Mouse (Mus musculus) v-Abl transformed pro-B cells (cell line): Measurements from ENCODE around the gene Tmem106a.

Experiments used
- in situ Hi-C, 2 experiments: fragments of 400-800 bp; cut with MboI; formaldehyde crosslinking; loops; one replicate each; pipeline ENCODE4 v1.15.1; 2025; ENCODE audit not compliant: unreplicated experiment in 2 of 2

Tmem106a gene

DNA sequence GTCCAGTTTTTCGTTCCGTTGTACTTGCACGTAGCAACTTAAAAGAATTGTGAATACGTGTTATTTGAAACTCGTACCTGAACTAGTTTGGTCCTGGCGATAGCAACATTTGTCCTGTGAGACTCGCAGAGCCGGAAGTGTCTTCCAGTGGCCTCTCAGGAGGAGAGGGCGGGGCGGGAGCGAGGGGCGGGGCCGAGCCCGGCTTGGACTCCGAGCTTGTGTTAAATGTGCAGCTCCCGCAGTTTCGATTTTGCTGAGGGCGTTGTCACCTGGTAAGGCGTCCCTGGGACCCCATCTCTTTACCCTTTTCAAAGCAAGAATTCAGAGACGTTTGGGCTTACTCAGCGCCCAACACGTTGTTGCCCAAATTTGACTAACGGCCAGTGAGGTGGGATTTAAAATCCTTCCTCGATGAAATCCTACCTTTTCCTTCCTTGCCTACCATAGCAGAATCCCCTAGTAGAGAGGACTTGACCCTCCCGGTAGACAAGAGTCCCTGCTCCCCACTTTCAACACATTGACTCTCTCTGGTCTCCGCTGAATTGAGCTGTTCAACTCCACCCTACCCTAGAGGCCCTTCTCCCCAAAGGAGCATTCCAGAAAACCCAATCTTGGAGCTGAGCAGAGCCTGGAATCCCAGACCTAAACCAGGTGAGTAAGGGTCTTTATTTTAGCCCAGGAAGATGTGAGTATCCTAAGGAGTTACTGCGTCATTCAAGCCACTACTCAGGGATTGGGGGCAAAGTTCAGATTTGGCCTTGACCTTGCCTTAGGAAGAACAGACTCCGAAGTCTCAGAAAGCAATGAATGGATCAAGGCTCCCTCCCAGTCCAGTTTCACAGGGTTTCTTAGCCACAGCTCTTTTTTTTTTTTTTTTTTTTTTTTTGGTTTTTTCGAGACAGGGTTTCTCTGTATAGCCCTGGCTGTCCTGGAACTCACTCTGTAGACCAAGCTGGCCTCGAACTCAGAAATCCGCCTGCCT, at the start of gene Tmem106a:
TSS of gene Tmem106a (plus strand) at position 189 of the 982 bp plus-strand sequence.
- in situ Hi-C loops: loop anchor here in 1 of 2 experiments (10.0 kb wide), 1 partner anchor 142 kb away; no protein-coding TSS in a partner anchor

DNA sequence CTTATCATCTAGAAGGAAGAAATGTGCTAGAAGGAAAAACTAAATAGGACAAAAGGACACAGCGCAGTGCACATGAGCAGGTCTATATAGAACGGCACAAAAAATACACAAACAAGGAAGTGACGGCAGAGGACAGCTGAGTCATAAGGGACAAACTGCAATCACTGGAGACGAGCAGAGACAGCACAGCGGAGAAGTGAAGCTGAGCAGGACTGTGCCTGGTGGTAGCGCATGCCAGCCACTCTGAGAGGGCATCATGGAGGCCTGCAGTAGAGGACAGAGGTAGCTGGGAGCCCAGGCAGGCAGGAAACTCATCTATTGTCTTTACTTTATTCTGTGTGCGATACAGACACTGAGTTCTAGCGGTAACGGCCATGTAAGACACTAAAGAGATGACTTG, 38.5 kb upstream of the Tmem106a start:
- in situ Hi-C loops: no loop called here

DNA sequence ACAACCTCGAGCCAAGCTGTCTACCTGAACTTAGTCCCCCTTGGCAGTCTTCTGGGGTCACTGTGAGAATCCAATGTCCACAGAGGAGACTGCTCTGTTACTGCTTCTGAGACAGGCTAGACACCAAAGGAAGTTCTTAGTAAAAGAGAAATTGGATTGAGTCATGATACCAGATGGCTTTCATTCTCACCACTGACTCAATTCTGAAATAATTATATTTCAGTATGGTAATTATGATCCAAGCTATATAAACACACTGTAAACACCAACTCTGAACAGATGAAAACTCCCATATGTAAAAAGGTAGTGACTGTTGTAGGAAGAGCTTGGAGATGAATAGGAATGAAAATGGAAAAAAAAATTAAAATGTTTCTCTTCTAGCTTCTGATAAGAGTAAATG, 37.9 kb upstream of the Tmem106a start:
- in situ Hi-C loops: no loop called here

DNA sequence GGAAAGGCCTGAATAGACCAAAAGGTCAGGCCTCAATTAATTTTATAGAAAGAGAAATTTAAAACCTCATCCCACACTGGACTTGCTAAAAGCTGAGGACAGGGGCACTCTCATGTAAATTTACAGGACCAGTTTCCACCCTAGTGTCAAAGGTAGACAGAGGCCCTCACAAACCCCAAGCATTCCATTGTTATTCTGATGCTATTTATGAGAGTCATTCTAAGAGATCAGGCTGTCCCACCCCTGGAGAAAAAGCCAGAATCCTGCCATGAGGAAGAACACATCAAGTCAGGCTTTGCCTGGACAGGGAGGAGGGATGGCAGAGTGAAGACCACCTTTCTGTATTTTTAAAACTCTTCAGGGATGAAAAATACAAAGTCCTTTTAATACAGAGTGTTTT, 33.5 kb upstream of the Tmem106a start:
- in situ Hi-C loops: loop anchor here in 1 of 2 experiments (5.0 kb wide), 1 partner anchor 86 kb away; the partner anchor contains the start of gene Rnd2

DNA sequence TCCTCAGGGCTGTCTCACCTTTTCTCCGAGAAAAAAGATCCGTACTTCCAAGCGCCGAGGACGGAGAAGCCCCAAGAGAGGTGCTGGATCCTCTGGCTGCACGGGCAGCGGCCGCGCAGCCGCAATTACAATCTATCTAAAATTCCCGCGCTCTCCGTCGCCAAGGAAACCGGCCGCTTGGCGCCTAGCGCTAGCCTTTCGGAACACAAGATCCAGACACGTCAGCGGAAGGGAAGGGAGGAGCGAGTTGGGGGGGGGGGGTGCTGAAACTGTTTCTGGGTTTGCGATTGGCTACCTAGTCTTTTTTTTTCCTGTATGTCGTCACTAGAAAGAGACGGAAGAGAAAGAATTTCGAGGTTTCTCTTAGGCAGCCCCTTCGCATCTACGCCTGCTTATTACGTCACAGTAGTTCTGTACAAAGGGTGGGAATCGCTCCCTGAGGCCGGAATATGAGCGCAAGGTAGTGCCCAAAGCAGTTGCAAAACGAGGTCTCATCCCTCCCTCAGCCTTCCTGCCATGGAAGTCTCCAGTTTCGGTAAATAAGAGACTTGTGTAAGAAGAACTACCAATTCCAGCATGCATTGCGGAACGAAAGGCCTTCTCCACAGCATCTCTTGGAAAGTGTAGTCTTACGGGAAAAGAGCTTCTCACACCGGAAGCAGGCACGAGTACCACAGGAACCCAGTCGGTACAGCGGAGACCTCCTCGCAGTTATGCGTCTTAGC, 30.1 kb upstream of the Tmem106a start, which contains the start of the genes Brca1 and Nbr1:
TSS of gene Brca1 (minus strand) at position 205 of the 725 bp plus-strand sequence.
TSS of gene Nbr1 (plus strand) at position 399 of the 725 bp plus-strand sequence.
- in situ Hi-C loops: no loop called here

DNA sequence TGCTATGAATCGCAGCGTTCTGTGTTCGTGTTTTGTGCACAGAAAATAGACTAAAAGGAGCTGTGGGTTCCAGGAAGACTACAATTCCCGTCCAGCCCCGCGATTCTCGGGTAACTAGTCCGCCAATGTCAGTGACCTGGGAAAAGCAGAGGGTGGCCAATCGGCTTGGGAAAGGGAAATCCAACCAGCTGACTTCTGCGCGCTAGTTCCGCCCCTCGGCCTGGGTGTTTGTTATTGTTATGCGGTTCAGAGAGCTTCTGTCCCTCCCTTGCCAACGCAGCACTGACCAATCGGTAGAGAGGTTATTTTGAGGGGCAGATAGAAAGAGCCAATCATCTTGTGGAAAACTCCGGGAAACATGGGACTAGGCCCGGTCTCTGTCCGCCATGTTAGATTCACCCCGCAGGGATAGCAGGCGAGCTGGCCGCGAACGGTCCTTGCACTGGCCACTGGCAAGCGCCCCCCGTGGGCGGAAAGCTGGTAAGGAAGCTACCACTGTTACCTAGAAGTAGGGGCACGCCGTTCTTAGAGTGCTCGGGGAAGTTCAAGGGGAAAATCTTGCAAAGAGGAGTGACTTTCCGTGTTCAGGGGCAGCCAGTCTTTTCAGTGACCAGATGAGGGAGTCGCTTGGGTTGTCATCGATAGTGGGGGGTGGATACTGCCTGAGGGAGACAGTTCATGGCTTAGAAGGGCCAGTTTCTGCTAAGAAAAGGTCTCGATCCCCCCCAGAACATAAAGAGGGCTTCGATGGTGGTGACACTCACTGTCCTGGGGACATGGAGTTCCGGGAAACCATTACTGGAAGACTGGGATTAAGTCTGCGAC, 29.4 kb upstream of the Tmem106a start:
- in situ Hi-C loops: no loop called here

DNA sequence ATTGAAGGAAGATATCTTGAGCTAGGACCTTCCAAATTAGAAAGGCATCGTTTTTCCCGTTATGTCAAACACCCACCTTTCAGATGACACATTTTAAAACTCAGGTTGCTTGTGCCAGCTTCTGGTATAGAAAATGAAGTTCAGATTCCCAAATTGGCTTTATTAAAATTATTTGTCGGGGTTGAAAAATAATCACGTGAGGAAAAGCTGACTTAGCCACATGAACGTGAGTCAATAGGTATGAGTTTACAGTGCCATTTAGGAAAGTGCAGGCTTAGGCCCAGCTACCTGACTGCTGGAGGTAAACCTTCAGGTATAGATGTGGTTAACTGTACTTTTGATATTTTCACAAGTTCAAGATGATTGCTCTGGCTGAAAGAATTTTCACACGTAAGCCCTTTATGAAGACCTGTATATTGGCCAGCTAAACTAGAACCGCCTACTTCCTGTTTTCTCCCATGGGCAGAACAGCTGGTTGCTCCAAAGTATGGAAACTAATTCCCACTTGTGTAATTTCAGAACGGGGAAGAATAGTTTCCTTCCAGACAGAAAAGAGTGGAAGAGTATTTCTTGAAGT, 28.6 kb upstream of the Tmem106a start:
- in situ Hi-C loops: no loop called here

DNA sequence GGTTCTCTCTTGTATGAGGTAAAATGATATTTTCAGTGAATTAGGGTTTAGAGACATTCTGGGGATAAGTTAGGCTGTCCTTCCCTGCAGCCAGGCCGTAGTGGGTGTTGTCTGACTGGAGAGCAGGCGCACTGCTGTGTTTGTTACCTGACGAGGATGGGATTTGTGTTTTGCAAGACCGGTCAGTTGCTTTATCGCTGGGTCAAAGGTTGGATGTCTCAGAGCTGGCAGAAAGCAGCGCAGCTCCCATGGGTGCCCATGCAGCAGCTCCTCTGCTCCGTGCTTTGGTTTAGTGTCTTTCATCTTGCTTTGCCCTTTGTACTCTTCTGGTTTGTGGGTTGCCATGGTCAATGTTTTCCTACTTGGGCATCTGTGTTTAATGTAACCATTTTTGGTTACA, 25.5 kb upstream of the Tmem106a start:
- in situ Hi-C loops: no loop called here

DNA sequence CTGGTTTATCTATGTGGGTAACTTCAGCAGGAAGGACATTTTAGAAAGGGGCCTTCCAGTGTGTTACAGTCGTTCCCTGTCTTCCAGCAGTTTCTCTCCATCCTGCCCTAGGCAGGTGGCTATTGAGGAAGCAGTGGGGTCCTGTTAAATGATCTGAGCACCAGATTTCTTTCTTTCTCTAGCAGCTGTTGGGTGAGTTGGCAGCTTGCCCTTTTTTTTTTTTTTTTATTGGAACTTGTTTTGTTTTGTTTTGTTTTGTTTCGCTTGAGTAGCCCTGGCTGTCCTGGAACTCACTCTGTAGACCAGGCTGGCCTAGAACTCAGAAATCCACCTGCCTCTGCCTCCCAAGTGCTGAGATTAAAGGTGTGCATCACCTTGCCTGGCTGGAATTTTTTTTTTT, 25.1 kb upstream of the Tmem106a start:
- in situ Hi-C loops: no loop called here

DNA sequence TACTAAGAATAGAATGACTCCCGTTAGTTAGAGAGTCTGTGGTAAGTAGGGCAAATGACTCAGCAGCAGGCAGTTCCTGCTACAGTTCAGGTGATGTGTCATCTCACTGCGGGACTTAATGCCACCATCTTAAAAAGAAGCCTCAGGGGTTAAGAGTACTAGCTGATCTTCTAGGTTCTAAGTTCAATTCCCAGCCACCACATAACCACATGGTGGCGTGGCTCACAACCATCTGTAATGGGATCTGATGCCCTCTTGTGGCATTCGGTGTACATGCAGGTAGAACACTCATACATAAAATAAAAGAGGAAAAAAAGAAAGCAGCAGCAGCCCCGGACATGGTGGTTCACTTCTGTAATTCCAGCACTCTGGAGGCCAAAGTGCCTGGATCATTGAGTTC, 19.7 kb upstream of the Tmem106a start:
- in situ Hi-C loops: loop anchor here (5.0 kb wide), 2 partner anchors 100 to 170 kb away; partner anchors contain the start of genes Dhx8 (in 1 of the 2) and Rnd2 (in 1 of the 2)

DNA sequence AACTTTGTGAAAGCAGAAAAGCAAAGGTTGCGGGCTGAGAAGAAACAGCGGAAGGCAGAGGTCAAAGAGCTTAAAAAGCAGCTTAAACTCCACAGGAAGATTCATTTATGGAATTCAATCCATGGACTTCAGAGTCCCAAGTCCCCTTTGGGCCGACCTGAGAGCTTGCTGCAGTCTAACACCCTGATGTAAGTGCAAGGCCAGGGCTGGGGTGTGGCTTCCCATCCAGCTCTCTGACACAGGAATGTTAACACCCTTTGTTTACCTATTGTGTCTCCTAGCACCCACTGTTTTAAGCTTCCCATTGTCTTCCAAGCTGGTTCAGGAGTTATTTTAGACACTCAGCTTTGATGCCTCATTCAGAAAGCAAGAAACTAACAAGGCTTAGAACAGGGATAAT, 13.6 kb upstream of the Tmem106a start:
- in situ Hi-C loops: no loop called here

DNA sequence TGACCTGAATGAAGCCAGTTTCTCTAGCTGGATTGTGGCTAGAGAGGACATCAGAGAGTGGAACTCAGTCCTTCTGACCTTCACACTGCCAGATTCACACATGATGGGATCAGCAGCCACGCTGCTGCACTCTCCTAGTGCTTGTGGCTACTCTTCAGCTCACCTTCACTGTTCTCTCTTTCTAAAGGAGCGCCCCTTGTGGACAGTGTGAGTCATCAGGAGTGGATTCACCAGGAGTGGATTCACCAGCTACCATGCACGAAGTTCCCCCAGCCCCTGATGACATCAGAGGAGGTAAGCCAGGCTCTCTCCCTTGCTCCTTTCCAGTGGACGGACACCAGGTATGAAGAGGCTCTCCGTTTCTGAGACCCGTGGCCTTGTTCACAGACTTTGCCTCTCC, 5.9 kb upstream of the Tmem106a start:
- in situ Hi-C loops: no loop called here

DNA sequence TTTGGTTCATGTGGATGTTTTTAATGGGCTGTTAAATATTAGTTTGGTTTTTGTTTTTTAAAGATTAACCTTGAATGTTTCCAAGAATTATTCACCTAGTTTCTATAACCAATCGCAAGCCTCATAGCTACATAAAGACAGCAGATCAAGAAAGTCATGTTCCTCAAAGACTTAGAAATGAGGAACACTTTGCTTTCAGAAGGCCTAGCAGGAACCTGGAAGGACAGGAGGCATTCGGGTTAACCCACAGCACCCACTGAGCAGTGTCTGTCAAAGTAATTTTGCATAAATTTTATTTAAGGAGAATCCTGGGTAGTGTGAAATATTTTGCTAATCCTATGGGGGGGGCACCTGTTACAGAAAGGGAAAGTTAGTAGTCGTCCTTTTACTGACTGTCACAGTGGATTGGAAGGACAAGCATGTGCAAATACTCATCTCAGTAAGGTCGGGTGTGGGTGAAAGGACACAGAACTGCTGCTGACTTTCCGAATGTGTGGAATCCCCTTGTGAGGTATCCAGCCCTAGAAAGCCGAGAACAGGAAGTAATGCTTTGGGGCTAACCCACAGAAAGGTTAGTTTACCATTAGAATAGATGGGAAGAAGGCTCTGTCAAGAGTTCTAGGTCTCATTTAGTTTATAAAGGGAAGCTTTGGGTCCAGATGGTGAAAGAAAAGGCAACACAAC, 819 bp upstream of the Tmem106a start:
- in situ Hi-C loops: loop anchor here in 1 of 2 experiments (10.0 kb wide), 1 partner anchor 144 kb away; no protein-coding TSS in a partner anchor

DNA sequence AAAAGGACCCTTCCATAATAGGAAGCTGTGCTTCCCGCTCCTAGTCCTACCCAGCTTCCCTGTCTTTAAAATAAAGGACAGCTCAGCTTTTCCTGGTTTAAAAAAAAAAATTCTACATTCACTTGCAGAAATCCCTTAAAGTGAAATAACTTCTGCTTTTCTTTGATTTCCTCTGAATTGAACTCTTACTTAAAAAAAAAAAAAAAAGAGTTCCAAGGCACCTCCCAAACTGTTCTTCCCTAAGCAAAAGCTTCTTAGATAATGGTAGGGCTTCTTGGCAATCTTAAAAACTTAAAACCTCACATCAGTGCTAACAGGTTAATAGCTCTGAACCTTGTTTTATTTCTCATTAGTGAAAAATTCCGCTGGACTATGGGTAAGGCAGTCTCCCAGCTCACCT, 1.2 kb downstream of the Tmem106a start:
- in situ Hi-C loops: loop anchor here in 1 of 2 experiments (10.0 kb wide), 1 partner anchor 142 kb away; no protein-coding TSS in a partner anchor

DNA sequence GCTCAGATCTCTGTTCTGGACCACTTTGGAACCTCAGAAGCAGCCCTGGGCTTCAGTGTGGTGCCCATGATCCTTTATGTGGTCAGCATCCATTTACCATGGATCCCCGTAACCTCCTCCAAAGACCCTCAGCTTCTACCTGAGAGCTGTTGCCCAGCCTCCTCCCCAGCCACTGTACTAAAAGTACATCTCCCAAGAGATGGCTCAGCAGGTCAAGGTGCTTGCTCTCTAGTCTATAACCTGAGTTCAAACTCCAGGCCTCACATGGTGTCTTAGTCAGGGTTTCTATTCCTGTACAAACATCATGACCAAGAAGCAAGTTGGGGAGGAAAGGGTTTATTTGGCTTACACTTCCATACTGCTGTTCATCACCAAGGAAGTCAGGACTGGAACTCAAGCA, 3.0 kb downstream of the Tmem106a start:
- in situ Hi-C loops: loop anchor here in 1 of 2 experiments (10.0 kb wide), 1 partner anchor 140 kb away; no protein-coding TSS in a partner anchor

DNA sequence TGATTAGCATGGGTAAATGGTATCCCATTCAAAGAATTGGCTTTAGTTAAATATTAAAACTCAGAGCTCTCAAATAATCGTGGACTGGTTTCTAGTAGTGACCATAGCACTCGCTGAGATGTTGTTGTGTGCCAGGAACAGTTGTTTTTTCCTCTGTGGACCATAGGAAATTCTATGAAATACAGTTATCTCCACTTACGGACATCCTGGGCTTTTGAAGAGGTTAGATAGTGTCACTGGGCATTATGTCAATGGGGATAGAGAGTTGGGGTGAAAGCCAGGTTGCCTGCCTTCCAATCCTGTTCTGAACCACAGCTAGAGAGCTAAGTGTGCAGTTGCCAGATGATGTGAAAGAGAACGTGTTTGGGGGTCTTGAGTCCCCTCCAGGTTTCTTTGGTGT, 3.8 kb downstream of the Tmem106a start:
- in situ Hi-C loops: loop anchor here in 1 of 2 experiments (10.0 kb wide), 1 partner anchor 139 kb away; no protein-coding TSS in a partner anchor

DNA sequence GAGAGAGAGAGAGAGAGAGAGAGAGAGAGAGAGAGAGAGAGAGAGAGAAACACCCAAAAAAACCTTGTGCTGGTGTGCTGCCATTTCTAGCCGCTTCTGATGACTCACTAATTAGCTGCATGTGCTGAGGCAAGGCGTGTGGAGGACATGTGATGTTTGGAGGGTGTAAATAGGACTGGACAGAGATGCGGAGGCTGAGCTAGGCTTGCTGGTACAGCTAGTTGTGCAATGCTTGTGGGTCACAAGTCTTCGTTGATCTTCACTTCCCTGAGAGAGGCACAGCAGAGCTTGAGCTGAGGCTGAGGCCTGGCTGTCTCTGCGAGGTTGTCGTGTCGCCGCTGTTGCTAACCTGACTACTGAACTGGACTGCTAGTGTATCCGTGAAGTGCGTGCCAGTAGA, 5.6 kb downstream of the Tmem106a start:
- in situ Hi-C loops: loop anchor here in 1 of 2 experiments (10.0 kb wide), 1 partner anchor 137 kb away; no protein-coding TSS in a partner anchor

DNA sequence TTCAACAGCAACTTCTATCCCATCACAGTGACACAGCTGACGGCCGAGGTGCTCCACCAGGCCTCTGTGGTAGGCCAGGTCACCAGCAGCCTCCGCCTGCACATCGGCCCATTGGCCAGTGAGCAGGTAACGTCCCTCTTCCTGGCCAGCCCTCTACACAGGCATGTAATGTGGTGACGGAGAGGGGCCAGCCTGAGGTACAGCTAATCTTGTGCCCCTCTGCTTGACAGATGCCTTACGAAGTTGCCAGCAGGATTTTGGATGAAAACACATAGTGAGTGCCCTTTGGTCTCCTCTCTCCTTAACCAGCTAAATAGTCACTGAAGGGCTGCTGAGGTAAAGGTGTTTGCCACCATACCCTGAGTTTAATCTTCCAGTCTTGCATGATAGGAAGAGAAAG, 6.8 kb downstream of the Tmem106a start:
- in situ Hi-C loops: loop anchor here in 1 of 2 experiments (10.0 kb wide), 1 partner anchor 136 kb away; no protein-coding TSS in a partner anchor

DNA sequence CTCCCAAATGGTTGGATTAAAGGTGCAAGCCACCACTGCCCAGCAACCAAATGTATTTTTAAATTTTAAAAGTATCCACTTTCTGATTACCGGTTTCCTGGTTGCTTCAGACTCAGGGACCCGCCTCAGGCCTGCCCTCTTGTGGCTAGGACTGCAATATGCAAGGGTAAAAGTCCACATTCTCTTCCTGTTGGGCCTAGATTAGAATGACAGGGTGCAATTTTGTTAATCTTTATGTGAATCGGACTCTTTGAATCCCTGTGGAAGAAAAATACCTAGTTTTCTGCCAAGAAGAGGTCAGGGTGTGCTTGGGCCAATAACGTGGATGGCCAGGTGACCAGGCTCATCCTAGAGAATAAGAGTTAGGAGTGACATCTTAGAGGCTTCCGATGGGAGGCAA, 7.4 kb downstream of the Tmem106a start:
- in situ Hi-C loops: loop anchor here in 1 of 2 experiments (10.0 kb wide), 1 partner anchor 135 kb away; no protein-coding TSS in a partner anchor
